Mouse (Mus musculus) c-Kit-positive CD71-positive TER-119-positive erythroid progenitor cells, embryonic 14.5 days (primary cell): Measurements from ENCODE around the gene Slc9b1.

Source experiments
- DNase-seq: peaks from one replicate; pipeline ENCODE4 v3.0.0-alpha.2; 2013; ENCODE audit warnings: low spot score

The Slc9b1 gene

DNA sequence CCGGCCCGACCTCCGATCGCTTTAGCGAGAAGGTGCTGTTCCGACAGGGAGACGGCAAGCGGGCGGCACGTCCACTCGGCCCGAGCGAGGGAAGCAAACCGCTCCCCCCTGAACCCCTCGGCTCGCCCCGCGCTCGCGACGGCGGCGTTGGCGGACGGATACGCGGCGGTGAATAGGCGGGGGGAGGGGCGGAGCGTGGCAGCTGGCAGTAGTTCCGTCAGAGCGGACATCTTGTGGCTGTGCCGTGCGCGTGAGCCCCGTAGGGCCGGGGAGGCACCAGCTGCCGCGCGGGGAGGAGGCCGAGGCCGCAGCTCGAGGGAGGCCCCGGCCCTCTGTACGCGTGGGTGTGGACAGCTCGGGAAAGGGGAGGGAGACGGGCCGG is 90.7 kb downstream of the Slc9b1 start:
- DNase-seq = peak; percentile 81

DNA sequence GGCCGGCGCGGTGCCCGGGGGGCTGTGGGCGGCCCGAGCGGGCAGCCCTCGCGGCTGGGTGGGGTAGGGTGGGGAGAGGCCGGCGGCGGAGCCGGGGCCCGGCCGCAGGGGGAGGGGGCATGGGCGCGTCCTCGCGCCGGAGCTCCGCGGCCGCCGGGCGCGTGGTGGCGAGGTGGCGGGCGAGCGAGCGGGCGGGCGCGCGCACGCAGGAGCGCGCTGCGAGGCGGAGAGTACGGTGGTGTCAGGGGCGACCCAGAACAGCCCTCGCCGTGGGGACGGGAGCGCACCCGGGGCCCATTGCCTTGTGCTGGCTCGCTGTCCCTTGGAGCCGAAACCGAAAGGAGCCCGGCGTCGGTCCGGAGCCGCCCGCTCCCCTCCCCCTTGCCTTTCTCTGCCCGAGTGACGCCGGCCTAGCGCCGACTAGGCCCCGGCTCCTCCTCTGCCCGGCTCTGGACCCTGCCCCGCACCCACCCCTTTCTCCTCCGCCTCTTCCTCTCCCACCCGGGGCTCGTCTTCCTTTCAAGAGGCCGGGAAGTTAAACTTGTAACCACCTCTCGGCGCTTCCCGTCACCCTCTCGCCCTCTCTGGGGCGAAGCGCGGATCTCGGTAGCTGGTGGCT is 91.2 kb downstream of the Slc9b1 start:
- peak; percentile 63 for DNase-seq

DNA sequence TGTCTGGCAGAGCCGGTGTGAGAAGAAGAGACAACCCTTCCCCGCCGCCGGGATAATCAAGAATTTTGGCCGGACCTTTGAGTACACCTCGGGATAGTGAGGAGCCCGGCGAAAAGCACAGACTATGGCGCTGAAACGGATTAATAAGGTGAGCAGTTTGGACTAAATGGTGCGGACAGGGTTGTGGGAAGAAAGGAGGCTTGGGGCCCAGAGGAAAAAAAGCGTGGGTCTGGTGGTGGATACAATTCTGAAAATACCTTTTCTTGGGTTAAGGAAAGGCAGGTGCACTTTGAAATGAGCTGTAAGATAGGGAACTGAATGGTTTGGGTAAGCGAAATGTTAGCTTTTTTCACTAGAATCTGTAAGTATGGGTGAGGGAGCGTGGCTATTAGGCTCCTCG is 91.8 kb downstream of the Slc9b1 start:
- no peak for DNase-seq

GRCm38 (mm10) chr3:135440221-135440620 is 92.4 kb downstream of the Slc9b1 start:
- DNase-seq = peak; percentile 71

DNA sequence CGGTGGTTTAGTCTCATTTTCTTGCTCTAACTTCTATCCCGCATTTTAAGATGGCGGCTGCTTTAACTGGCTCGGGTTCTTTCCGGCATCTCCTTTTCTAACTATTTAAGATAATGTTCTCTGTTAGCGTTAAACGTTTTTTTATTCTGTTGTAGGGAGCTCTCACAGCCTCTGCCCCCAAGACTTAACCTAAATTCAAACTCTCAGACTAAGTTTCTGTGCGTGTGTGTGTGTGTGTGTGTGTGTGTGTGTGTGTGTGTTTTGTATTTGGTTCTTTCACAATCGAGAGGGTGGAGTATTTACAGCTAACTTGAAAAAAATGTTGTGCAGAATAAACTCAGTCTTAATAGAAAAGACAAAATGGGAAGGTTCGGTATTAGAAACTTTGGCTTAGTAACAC is 92.8 kb downstream of the Slc9b1 start:
- DNase-seq = no peak

DNA sequence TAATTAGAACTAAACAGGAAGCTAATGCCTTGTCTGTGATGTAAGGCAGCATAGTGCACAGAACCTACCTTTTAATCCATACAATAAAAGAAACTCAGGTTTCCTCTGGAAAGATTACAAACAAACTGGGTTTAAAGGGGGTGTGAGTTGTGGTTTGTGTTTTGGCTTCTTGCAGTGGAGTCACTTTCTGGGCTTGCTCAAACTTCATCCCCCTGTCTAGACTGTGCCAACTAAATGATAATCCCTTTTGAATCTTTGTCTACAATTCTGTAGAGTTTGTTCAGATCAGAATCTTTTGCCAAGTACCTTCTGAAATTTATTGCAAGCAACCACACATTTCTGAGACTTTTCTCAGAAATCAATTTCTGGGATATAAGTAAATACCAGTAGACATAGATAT is 97.1 kb downstream of the Slc9b1 start:
- no peak for DNase-seq
